Mouse (Mus musculus) limb, embryonic 14.5 days (tissue): Measurements from ENCODE around the gene Cd160. TPM values are rescaled to one million over a fixed set of nuclear protein-coding genes. Genes with fewer than 3 reads are reported as not detected.

Source experiments
- ATAC-seq: fragments of 200-750 bp; cut with Nextera tagmentation; 2 replicates; pipeline ENCODE4 v1.8.0; 2017; ENCODE audit warnings: low read depth, moderate number of reproducible peaks, moderate TSS enrichment; ENCODE audit not compliant: low FRiP score
- DNase-seq: peaks from one replicate; pipeline ENCODE4 v3.0.0-alpha.2; 2015; ENCODE audit warnings: low spot score
- H3K27ac ChIP-seq: fragments of 300-500 bp; sonication (generic); replicated peaks from 2 replicates; pipeline ENCODE4 v1.5.1; 2014; ENCODE audit warnings: low read depth, mild to moderate bottlenecking, low read length, moderate library complexity, mixed read lengths
- H3K27me3 ChIP-seq: fragments of 300-500 bp; sonication (generic); 2 replicates; pipeline ENCODE4 v1.6.1; 2014; ENCODE audit warnings: low read length, mixed read lengths; ENCODE audit not compliant: control insufficient read depth, insufficient read depth
- H3K36me3 ChIP-seq: fragments of 300-500 bp; sonication (generic); 2 replicates; pipeline ENCODE4 v1.6.1; 2014; ENCODE audit warnings: mild to moderate bottlenecking, low read length, moderate library complexity, mixed read lengths; ENCODE audit not compliant: control insufficient read depth, insufficient read depth
- H3K4me1 ChIP-seq: fragments of 300-500 bp; sonication (generic); 2 replicates; pipeline ENCODE4 v1.6.1; 2014; ENCODE audit warnings: antibody characterized with exemption, low read length, mixed read lengths; ENCODE audit not compliant: control insufficient read depth, insufficient read depth
- H3K4me2 ChIP-seq: fragments of 300-500 bp; sonication (generic); replicated peaks from 2 replicates; pipeline ENCODE4 v1.6.1; 2014; ENCODE audit warnings: low read depth, mild to moderate bottlenecking, low read length, moderate library complexity; ENCODE audit not compliant: severe bottlenecking
- H3K4me3 ChIP-seq: fragments of 300-500 bp; sonication (generic); replicated peaks from 2 replicates; pipeline ENCODE4 v1.5.1; 2014; ENCODE audit warnings: low read length
- H3K9ac ChIP-seq: fragments of 300-500 bp; sonication (generic); 2 replicates; pipeline ENCODE4 v1.6.1; 2014; ENCODE audit warnings: mild to moderate bottlenecking, low read depth, low read length, moderate library complexity; ENCODE audit not compliant: severe bottlenecking
- H3K9me3 ChIP-seq: fragments of 300-500 bp; sonication (generic); 2 replicates; pipeline ENCODE4 v1.6.1; 2016; ENCODE audit warnings: low read length; ENCODE audit not compliant: control insufficient read depth
- POLR2A ChIP-seq: fragments of 200-500 bp; IDR thresholded peaks from 2 replicates; pipeline ENCODE4 v1.8.0; 2012; ENCODE audit warnings: inconsistent platforms, mild to moderate bottlenecking, moderate library complexity, borderline replicate concordance; ENCODE audit not compliant: insufficient read depth, insufficient read length; ENCODE audit errors: extremely low read depth
- WGBS: fragments of 180-500 bp; shearing (Covaris S2); extraction: QIAGEN DNeasy Blood & Tissue Kit; methylation state at CpG from one replicate; pipeline ENCODE4 v1.1.7; 2014; 5-methylcytosine and 5-hydroxymethylcytosine counted together
- polyA plus RNA-seq, 2 experiments: library from polyadenylated mRNA; depleted of rRNA in 1 of 2; stranded (reverse) in 1 of 2; unstranded in 1 of 2; fragments of >200 nt; fragmentation: Nextera tagmentation in 1 of 2; extraction: Ambion mirVana in 1 of 2; gene quantifications; 2 replicates each; pipeline versions ENCODE4 v1.2.1 to v1.2.3; 2012 to 2014

The Cd160 gene
- polyA plus RNA-seq, 2 experiments, result 0.09 to 0.23 TPM

DNA sequence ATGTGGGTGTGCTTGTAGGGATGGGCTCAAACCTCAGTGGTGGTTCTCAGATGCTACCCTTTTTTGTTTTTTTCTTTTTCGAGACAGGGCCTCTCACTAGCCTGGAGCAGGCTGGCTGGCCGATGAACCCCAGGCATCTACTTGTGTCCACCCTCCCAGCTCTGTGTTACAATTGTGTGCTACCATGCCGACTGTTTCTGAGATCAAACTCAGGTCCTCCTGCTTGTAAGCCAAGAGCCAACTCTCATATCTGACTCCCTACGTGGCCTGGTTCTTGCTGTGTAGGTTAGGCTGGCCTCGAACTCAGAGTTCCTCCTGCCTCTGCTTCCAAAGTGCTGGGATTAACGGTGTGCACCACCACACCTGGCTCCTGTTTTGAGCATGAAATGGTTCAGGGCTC is 16.0 kb upstream of the Cd160 start:
- H3K36me3 ChIP-seq, result no peaks in the 10 kb centered on the region
- WGBS, result 89% methylated on average over 6 of the region's 6 CpGs
- H3K4me3 ChIP-seq, result no peak overlapping the region
- H3K9me3 ChIP-seq, result no peaks in the 10 kb centered on the region
- ATAC-seq (no peak), DNase-seq (no peak)
- H3K4me1 ChIP-seq, result no peaks in the 10 kb centered on the region
- H3K27ac ChIP-seq, result no peak overlapping the region
- H3K4me2 ChIP-seq, result no peak overlapping the region
- TF ChIP-seq POLR2A, result no peak
- H3K27me3 ChIP-seq, result no peaks in the 10 kb centered on the region
- no peak overlapping the region for H3K9ac ChIP-seq

DNA sequence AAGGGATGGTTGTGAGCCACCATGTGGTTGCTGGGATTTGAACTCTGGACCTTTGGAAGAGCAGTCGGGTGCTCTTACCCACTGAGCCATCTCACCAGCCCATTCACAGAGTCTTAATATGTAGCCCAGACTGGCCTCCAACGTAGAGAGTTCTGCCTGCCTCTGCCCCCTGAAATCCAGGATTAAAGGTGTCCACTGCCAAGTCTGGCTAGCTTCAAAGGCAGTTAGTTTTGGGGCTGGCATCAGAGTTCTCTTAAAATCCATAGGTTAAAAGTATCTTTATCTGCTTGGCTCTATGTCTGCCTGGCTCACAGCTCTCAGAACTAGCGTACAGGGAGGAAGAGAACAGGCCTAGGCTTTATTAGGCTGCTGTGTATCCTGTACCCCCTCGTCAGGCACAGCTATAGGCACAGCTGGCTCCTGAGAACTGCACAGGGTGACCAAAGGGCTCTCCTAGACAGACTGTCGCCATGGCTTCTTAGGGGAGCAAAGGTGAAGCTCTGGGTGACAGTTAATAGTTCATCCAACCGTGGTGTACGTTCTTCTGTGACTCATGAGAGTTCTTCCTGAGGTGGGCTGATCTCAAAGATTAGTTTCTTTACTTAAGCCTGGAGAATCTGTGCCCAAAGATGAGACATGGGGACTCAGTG is 10.0 kb upstream of the Cd160 start:
- WGBS, result 70% methylated on average over 7 of the region's 7 CpGs
- ATAC-seq, result no peak
- no peaks in the 10 kb centered on the region for H3K36me3 ChIP-seq

DNA sequence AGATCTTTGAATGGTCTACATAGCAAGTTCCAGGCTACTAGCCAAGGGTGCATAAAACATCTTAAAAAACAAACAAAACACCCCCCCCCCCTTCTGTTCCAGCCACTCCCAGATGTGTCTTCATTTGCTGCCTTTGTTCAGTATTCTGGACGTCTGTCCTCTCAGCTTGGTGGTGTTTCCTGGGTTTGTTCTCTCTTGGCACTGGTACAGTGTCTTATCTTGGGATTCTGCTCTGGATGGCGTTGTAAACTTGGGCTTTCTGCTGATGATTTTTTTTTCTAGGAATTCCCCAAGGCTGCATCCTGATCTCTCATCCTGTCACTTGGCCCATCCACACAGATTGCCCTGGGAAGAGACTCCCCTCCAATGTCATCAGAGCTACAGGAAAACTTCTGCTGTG is 7.3 kb upstream of the Cd160 start:
- H3K4me3 ChIP-seq, result no peak overlapping the region
- DNase-seq, result no peak
- H3K27me3 ChIP-seq, result no peaks in the 10 kb centered on the region
- no peaks in the 10 kb centered on the region for H3K9me3 ChIP-seq
- H3K4me2 ChIP-seq, result no peak overlapping the region
- H3K4me1 ChIP-seq, result no peaks in the 10 kb centered on the region
- H3K36me3 ChIP-seq, result no peaks in the 10 kb centered on the region
- no peak overlapping the region for H3K27ac ChIP-seq
- WGBS, result 72% methylated on average over 2 of the region's 2 CpGs
- H3K9ac ChIP-seq, result no peak overlapping the region
- no peak for ATAC-seq
- TF ChIP-seq POLR2A, result no peak

More for the DNA sequence above, 10.0 kb upstream of the Cd160 start:
- no peaks in the 10 kb centered on the region for H3K9me3 ChIP-seq
- no peaks in the 10 kb centered on the region for H3K27me3 ChIP-seq
- no peak overlapping the region for H3K4me3 ChIP-seq
- no peak for TF ChIP-seq POLR2A
- no peak overlapping the region for H3K4me2 ChIP-seq
- no peak for DNase-seq
- no peak overlapping the region for H3K9ac ChIP-seq
- no peaks in the 10 kb centered on the region for H3K4me1 ChIP-seq
- H3K27ac ChIP-seq, result no peak overlapping the region

DNA sequence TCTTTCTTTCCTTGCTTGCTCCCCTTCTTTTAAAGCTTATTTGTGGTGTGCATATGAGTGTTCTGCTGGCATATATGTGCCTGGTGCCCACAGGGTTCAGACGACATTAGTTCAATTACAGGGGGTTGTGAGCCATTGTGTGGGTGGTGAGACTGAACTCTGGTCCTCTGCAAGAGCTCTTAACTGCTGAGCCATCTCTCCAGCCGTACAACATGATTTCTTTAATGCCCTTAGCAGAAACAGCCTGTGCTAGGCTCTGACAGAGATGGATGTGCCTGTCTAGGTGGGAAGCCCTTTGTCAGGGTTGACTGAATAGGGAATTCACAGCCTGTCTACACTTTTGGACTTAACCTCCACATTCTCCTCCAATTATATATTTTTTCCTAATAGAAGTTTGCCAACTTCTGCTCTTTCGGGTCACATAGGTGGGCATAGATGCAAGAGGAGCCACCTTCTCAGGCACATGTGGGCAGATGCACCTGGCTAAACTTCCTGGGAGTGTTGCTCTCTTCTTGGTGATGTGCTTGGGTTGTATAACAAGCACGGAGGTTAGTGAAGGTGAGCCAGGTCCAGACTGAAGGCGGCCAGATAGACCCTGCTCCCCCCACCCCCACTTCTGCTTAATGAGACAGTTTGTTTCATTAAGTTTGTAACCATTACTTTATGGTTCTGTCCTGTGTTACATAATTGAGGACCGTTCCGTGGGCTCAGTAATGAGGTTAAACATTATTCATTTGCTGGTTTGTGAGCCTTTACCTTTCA is 5.6 kb upstream of the Cd160 start:
- ATAC-seq, result no peak

DNA sequence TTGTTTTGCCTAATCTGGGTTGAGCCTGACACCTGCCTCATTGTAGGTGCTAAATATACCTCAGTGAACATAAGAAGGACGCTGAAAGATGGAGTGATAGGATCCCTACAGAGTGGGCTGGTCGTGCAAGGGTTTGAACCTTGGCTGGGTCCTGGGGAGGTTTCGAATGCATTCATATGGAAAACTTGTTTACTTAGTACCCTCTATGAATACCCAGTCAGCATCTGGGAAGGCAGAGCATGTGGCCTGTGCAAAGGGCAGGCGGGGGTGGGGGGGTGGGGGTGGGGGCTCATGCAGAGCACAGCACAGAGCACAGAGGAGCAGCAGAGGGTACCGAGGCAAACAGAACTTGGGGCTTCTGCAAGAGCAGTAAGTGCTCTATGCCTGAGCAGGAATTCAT is 3.8 kb upstream of the Cd160 start:
- WGBS, result 35% methylated on average over 5 of the region's 5 CpGs
- Histone ChIP-seq H3K27ac (no peak overlapping the region), H3K9ac (no peak overlapping the region), H3K4me1 (no peaks in the 10 kb centered on the region), H3K27me3 (no peaks in the 10 kb centered on the region), H3K9me3 (no peaks in the 10 kb centered on the region), H3K4me3 (no peak overlapping the region), H3K4me2 (no peak overlapping the region), H3K36me3 (no peaks in the 10 kb centered on the region)
- ATAC-seq (no peak), DNase-seq (no peak)
- TF ChIP-seq POLR2A, result no peak

More for the DNA sequence above, 5.6 kb upstream of the Cd160 start:
- H3K36me3 ChIP-seq, result no peaks in the 10 kb centered on the region
- no peak for TF ChIP-seq POLR2A
- 58% methylated on average over 7 of the region's 7 CpGs for WGBS
- H3K9me3 ChIP-seq, result no peaks in the 10 kb centered on the region
- no peak for DNase-seq
- H3K9ac ChIP-seq, result no peak overlapping the region
- H3K27ac ChIP-seq, result no peak overlapping the region
- no peaks in the 10 kb centered on the region for H3K27me3 ChIP-seq
- no peaks in the 10 kb centered on the region for H3K4me1 ChIP-seq
- no peak overlapping the region for H3K4me3 ChIP-seq
- H3K4me2 ChIP-seq, result no peak overlapping the region
